Mouse (Mus musculus) stomach, embryonic 14.5 days (tissue): ENCODE measurements around the gene Atp8a2. TPM values are rescaled to one million over a fixed set of nuclear protein-coding genes. Genes with fewer than 3 reads are reported as not detected.
"Not testable (repeated sequence)": the region's sequence is repeated elsewhere in the genome, so short reads cannot be mapped to it uniquely, and the experiment has no call there.

Experiments
- ATAC-seq: fragments of 200-750 bp; cut with Nextera tagmentation; 2 replicates; pipeline ENCODE4 v1.8.0; 2017; ENCODE audit warnings: low read depth, moderate TSS enrichment; ENCODE audit not compliant: insufficient number of reproducible peaks, insufficient read depth, low FRiP score
- H3K27ac ChIP-seq: fragments of 300-500 bp; sonication (generic); 2 replicates; pipeline ENCODE4 v1.5.1; 2014; ENCODE audit warnings: mild to moderate bottlenecking, low read length, moderate library complexity, mixed read lengths
- H3K27me3 ChIP-seq: fragments of 300-500 bp; sonication (generic); 2 replicates; pipeline ENCODE4 v1.6.1; 2014; ENCODE audit warnings: low read length, control low read depth, mixed read lengths; ENCODE audit not compliant: control insufficient read depth, insufficient read depth
- H3K36me3 ChIP-seq: fragments of 300-500 bp; sonication (generic); 2 replicates; pipeline ENCODE4 v1.6.1; 2014; ENCODE audit warnings: mild to moderate bottlenecking, control low read depth, low read length, moderate library complexity, mixed read lengths; ENCODE audit not compliant: control insufficient read depth, insufficient read depth
- H3K4me1 ChIP-seq: fragments of 300-500 bp; sonication (generic); 2 replicates; pipeline ENCODE4 v1.6.1; 2014; ENCODE audit warnings: low read length, control low read depth, mixed read lengths; ENCODE audit not compliant: control insufficient read depth, insufficient read depth
- H3K4me2 ChIP-seq: fragments of 300-500 bp; sonication (generic); replicated peaks from 2 replicates; pipeline ENCODE4 v1.6.1; 2014; ENCODE audit warnings: low read depth, low read length, control low read depth
- H3K4me3 ChIP-seq: fragments of 300-500 bp; sonication (generic); 2 replicates; pipeline ENCODE4 v1.5.1; 2014; ENCODE audit warnings: low read depth, low read length, control low read depth
- H3K9ac ChIP-seq: fragments of 300-500 bp; sonication (generic); replicated peaks from 2 replicates; pipeline ENCODE4 v1.6.1; 2014; ENCODE audit warnings: low read depth, mild to moderate bottlenecking, control low read depth, low read length, moderate library complexity, mixed read lengths
- H3K9me3 ChIP-seq: fragments of 300-500 bp; sonication (generic); 2 replicates; pipeline ENCODE4 v1.6.1; 2016; ENCODE audit warnings: low read depth, low read length, control low read depth; ENCODE audit not compliant: control insufficient read depth
- WGBS: fragments of 180-500 bp; shearing (Covaris S2); extraction: QIAGEN DNeasy Blood & Tissue Kit; methylation state at CpG from one replicate; pipeline ENCODE4 v1.1.7; 2014; 5-methylcytosine and 5-hydroxymethylcytosine counted together
- polyA plus RNA-seq: library from polyadenylated mRNA; unstranded; fragments of >200 nt; fragmentation: Nextera tagmentation; extraction: Ambion mirVana; gene quantifications from 2 replicates; pipeline ENCODE4 v1.2.1, GENCODE M21; 2014

Atp8a2 gene
- polyA plus RNA-seq, 1 experiment from 2014 or later, result 5.9 TPM

DNA sequence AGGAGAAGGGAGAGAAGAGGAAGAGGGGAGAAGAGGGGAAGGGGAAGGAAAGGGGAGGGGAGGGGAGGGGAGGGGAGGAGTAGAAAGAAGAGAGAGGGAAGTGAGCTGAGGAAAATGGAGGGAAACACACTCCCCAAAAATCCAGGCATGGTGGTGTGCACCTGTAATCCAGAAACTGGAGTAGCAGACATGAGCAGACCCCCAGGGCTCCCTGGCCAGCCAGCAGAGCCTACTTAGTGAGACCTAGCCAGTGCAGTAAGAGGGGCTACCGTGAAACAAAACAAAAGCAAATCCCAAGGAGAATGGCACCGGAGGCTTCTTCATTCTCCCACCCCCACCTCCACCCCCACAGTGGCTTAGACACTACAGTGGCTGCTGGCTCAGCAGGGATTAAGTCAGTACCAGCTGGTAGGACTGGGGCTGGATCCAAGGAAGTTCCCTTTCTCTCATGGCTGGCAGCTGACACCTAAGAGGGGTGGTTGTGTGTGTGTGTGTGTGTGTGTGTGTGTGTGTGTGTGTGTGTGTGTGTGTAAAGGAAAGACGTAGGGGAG is 359.2 kb downstream of the Atp8a2 start:
- not testable (repeated sequence) for H3K36me3 ChIP-seq, H3K27me3 ChIP-seq, H3K9me3 ChIP-seq, H3K4me2 ChIP-seq, H3K4me1 ChIP-seq, ATAC-seq, H3K4me3 ChIP-seq, H3K27ac ChIP-seq, H3K9ac ChIP-seq
- WGBS, result no CpG with 5 or more reads among the region's 3 CpGs

DNA sequence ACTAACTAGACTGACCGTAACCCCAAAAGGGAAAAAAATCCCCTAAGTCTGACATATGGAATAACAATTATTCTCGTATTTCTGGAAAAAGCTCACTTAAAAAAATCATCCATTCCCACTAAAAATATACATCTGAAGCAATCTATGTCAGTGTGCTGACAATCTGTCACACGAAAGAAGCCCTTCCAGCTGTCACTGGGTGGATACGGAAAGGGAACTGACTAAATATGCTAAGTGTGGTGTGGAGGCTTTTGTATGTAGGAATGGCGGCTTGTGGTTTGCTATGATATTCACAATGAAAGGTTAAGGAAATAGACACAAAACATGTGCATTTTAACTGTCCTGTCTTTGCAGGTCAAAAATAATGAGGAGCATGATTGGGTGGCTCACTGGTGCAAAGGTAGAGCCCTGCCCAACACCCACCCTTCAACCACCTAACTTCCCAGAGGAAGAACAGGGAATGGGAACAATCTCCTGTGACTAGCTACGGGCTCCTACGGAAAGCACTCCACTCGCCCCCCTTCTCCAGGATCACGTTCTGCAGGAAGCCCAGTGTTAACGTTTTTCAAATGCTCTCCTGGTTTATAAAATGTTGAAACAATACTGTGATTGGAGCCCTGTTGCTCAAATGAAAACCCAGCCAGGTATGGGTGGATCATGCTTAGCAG is 360.0 kb downstream of the Atp8a2 start:
- Histone ChIP-seq H3K27ac (no peak overlapping the region), H3K4me1 (0 out of 2 replicates have a peak, but pooled peaks cover 4% of the 10 kb centered on the region), H3K4me2 (no peak overlapping the region), H3K9ac (no peak overlapping the region), H3K27me3 (0 out of 2 replicates have a peak, but pooled peaks cover 2% of the 10 kb centered on the region), H3K4me3 (no peak overlapping the region), H3K9me3 (no peaks in the 10 kb centered on the region), H3K36me3 (no peaks in the 10 kb centered on the region)
- 35% methylated on average over 10 of the region's 10 CpGs for WGBS
- no peak for ATAC-seq

- H3K9ac ChIP-seq, result no peak overlapping the region
- H3K4me1 ChIP-seq, result peaks cover 7% of the 10 kb centered on the region; the same call in 1 of the 2 replicates
- H3K4me2 ChIP-seq, result no peak overlapping the region
- no peak overlapping the region for H3K27ac ChIP-seq
- H3K36me3 ChIP-seq, result no peaks in the 10 kb centered on the region
- H3K4me3 ChIP-seq, result no peak overlapping the region
- H3K9me3 ChIP-seq, result no peaks in the 10 kb centered on the region
- ATAC-seq, result no peak
- H3K27me3 ChIP-seq, result 0 out of 2 replicates have a peak, but pooled peaks cover 7% of the 10 kb centered on the region
- 62% methylated on average over 5 of the region's 5 CpGs for WGBS
Measured at GRCm38 (mm10) chr14:59829580-59829979, 367.4 kb downstream of the Atp8a2 start.

- ATAC-seq, result no peak
- peaks cover 8% of the 10 kb centered on the region; the same call in 1 of the 2 replicates for H3K4me1 ChIP-seq
Measured at GRCm38 (mm10) chr14:59827409-59827808, 369.6 kb downstream of the Atp8a2 start.

DNA sequence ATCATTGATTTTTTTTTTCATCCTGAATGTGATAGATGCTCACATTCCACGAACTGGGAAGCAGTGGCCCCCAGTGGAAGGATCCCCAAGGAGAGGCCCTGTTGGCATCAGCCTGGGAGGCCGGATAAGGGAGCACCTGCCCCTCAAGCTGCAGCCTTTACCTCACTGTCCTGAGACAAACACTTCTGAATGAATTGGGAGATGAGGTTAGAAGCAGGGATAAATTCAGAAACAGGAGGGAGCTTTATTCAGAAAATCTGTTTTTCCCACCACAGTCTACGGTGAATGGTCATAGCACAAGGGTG is 376.9 kb downstream of the Atp8a2 start:
- Histone ChIP-seq H3K9me3 (peaks cover 5% of the 10 kb centered on the region; the same call in 1 of the 2 replicates), H3K4me3 (no peak overlapping the region), H3K4me2 (no peak overlapping the region), H3K27ac (no peak overlapping the region), H3K9ac (no peak overlapping the region), H3K4me1 (peaks cover 6% of the 10 kb centered on the region; the same call in 1 of the 2 replicates), H3K36me3 (no peaks in the 10 kb centered on the region), H3K27me3 (no peaks in the 10 kb centered on the region)
- ATAC-seq, result no peak
- WGBS, result 67% methylated on average over 3 of the region's 3 CpGs

More at GRCm38 (mm10) chr14:59827409-59827808, 369.6 kb downstream of the Atp8a2 start:
- WGBS, result 20% methylated on average over 5 of the region's 5 CpGs
- Histone ChIP-seq H3K27ac (no peak overlapping the region), H3K27me3 (0 out of 2 replicates have a peak, but pooled peaks cover 6% of the 10 kb centered on the region), H3K4me2 (no peak overlapping the region), H3K9ac (no peak overlapping the region), H3K36me3 (no peaks in the 10 kb centered on the region), H3K9me3 (no peaks in the 10 kb centered on the region), H3K4me3 (no peak overlapping the region)

DNA sequence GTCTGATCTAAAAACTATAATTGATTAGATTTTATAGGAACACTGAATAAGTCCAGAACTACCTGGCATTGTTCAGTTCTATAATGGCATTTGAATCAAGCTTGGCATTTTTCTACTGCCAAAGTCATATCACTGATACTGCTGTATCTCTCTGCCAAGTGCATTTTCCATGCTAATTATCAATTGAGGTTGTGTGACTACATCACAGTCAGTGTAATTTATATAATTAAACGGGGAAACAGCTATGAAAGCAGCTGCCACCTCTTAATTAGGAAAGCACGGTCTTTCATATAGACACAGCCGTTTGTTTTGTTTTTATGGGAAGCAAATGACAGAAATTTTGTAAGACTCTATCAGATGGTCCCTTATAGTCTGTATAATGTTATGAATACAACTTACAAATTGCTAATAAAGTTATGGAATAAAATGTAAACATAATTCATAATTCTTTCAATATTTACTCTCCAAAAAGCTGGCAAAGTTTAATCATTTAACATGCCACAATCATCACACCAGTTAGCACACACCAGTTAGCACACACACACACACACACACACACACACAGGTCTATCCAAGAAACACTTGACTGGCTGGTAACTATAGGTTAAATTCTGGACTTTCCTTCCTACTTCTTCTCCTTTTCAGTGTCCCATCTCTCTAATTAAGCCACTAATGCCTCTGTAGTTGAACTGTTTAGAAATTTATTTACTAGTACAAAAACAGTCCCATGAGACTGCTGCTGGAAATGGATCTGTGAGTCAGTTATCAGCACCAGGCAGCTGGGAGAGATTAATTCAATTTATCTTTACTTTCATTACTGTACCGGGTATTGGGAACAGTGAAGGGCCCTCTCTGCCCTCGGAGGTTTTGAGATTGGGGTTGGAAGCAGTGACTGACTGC is 377.5 kb downstream of the Atp8a2 start:
- Histone ChIP-seq H3K9me3 (peaks cover 5% of the 10 kb centered on the region; the same call in 1 of the 2 replicates), H3K9ac (no peak overlapping the region), H3K27me3 (no peaks in the 10 kb centered on the region), H3K27ac (no peak overlapping the region), H3K4me2 (no peak overlapping the region), H3K4me1 (peaks cover under 1% of the 10 kb centered on the region; the same call in 1 of the 2 replicates), H3K4me3 (no peak overlapping the region), H3K36me3 (no peaks in the 10 kb centered on the region)
- 60% methylated on average over 5 of the region's 5 CpGs for WGBS
- no peak for ATAC-seq

DNA sequence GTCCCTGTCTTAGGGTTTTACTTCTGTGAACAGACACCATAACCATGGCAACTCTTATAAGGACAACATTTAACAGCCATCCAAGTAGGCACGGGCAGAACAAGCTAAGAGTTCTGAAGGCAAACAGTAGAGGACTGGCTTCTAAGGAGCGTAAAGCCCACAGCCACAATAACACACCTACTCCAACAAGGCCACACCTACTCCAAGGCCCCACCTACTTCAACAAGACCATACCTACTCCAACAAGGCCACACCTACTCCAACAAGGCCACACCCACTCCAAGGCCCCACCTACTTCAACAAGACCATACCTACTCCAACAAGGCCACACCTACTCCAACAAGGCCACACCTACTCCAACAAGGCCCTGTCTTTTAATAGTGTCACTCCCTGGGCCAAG is 386.7 kb downstream of the Atp8a2 start:
- not testable (repeated sequence) for ATAC-seq, H3K9ac ChIP-seq, H3K4me1 ChIP-seq, H3K9me3 ChIP-seq, H3K4me3 ChIP-seq, H3K27me3 ChIP-seq, H3K36me3 ChIP-seq, H3K27ac ChIP-seq, H3K4me2 ChIP-seq
- WGBS, result 89% methylated on average over 2 of the region's 2 CpGs

- Histone ChIP-seq H3K9ac (no peak overlapping the region), H3K4me1 (peaks cover 4% of the 10 kb centered on the region; the same call in 1 of the 2 replicates), H3K4me2 (no peak overlapping the region), H3K36me3 (no peaks in the 10 kb centered on the region), H3K27me3 (no peaks in the 10 kb centered on the region), H3K9me3 (no peaks in the 10 kb centered on the region), H3K4me3 (no peak overlapping the region), H3K27ac (no peak overlapping the region)
- WGBS, result 75% methylated on average over 4 of the region's 4 CpGs
- no peak for ATAC-seq
Measured at GRCm38 (mm10) chr14:59809790-59810189, 387.2 kb downstream of the Atp8a2 start.
